Mouse (Mus musculus): ENCODE data around the gene Fstl1. TPM values are rescaled to one million over a fixed set of nuclear protein-coding genes. Genes with fewer than 3 reads are reported as not detected.
A peak's percentile ranks its signal among the peaks of the same experiment; 100 is the strongest.

The Fstl1 gene
- polyA plus RNA-seq, 1 experiment from 2014 or later = 420 TPM

GRCm38 (mm10) chr16:37823949-37824348 is 47.3 kb downstream of the Fstl1 start:
- no peaks in the 10 kb centered on the region for H3K27me3 ChIP-seq (ENCODE audit: control insufficient read depth, insufficient read depth, low read length)
- H3K4me3 ChIP-seq (ENCODE audit: low read length) = no peak overlapping the region
- WGBS = 39% methylated on average over 5 of the region's 5 CpGs
- H3K36me3 ChIP-seq (ENCODE audit: control insufficient read depth, insufficient read depth) = peaks cover 75% of the 10 kb centered on the region
- no peak overlapping the region for H3K27ac ChIP-seq (ENCODE audit: low read length)
- no peaks in the 10 kb centered on the region for H3K9me3 ChIP-seq (replicated peaks; ENCODE audit: control insufficient read depth, low read length)
- no peak overlapping the region for H3K4me2 ChIP-seq (ENCODE audit: low read depth, low read length)
- no peak; the same call in 1 of the 2 replicates for ATAC-seq (replicated peaks; ENCODE audit: extremely low read depth, insufficient read depth, low FRiP score)
- H3K4me1 ChIP-seq (ENCODE audit: control insufficient read depth, insufficient read depth, low read length) = peaks cover 3% of the 10 kb centered on the region; the same call in 1 of the 2 replicates
- H3K9ac ChIP-seq (ENCODE audit: low read length) = no peak overlapping the region

GRCm38 (mm10) chr16:37824778-37825505 is 48.3 kb downstream of the Fstl1 start:
- no peak overlapping the region for H3K4me3 ChIP-seq (ENCODE audit: low read length)
- no peak for ATAC-seq (replicated peaks; ENCODE audit: extremely low read depth, insufficient read depth, low FRiP score)
- no peaks in the 10 kb centered on the region for H3K9me3 ChIP-seq (replicated peaks; ENCODE audit: control insufficient read depth, low read length)
- H3K9ac ChIP-seq (ENCODE audit: low read length) = no peak overlapping the region
- WGBS = 73% methylated on average over 12 of the region's 12 CpGs
- H3K27me3 ChIP-seq (ENCODE audit: control insufficient read depth, insufficient read depth, low read length) = no peaks in the 10 kb centered on the region
- peaks cover 80% of the 10 kb centered on the region for H3K36me3 ChIP-seq (ENCODE audit: control insufficient read depth, insufficient read depth)
- no peak overlapping the region for H3K4me2 ChIP-seq (ENCODE audit: low read depth, low read length)
- H3K27ac ChIP-seq (ENCODE audit: low read length) = no peak overlapping the region
- H3K4me1 ChIP-seq (ENCODE audit: control insufficient read depth, insufficient read depth, low read length) = peaks cover 3% of the 10 kb centered on the region; the same call in 1 of the 2 replicates

- no peak overlapping the region for H3K4me3 ChIP-seq (ENCODE audit: low read length)
- 87% methylated on average over 3 of the region's 3 CpGs for WGBS
- no peak overlapping the region for H3K27ac ChIP-seq (ENCODE audit: low read length)
- no peaks in the 10 kb centered on the region for H3K9me3 ChIP-seq (replicated peaks; ENCODE audit: control insufficient read depth, low read length)
- H3K9ac ChIP-seq (ENCODE audit: low read length) = no peak overlapping the region
- H3K4me2 ChIP-seq (ENCODE audit: low read depth, low read length) = no peak overlapping the region
- H3K36me3 ChIP-seq (ENCODE audit: control insufficient read depth, insufficient read depth) = peaks cover 83% of the 10 kb centered on the region
- ATAC-seq (replicated peaks; ENCODE audit: extremely low read depth, insufficient read depth, low FRiP score) = no peak
- H3K4me1 ChIP-seq (ENCODE audit: control insufficient read depth, insufficient read depth, low read length) = peaks cover 3% of the 10 kb centered on the region; the same call in 1 of the 2 replicates
- no peaks in the 10 kb centered on the region for H3K27me3 ChIP-seq (ENCODE audit: control insufficient read depth, insufficient read depth, low read length)
These were observed 49.6 kb downstream of the Fstl1 start for GRCm38 (mm10) chr16:37826286-37826685.

GRCm38 (mm10) chr16:37831041-37831440 is 54.4 kb downstream of the Fstl1 start:
- H3K27ac ChIP-seq (ENCODE audit: low read length) = no peak overlapping the region
- no peak overlapping the region for H3K9ac ChIP-seq (ENCODE audit: low read length)
- no peak for ATAC-seq (replicated peaks; ENCODE audit: extremely low read depth, insufficient read depth, low FRiP score)
- no peaks in the 10 kb centered on the region for H3K27me3 ChIP-seq (ENCODE audit: control insufficient read depth, insufficient read depth, low read length)
- peaks cover 86% of the 10 kb centered on the region for H3K36me3 ChIP-seq (ENCODE audit: control insufficient read depth, insufficient read depth)
- no peaks in the 10 kb centered on the region for H3K4me1 ChIP-seq (ENCODE audit: control insufficient read depth, insufficient read depth, low read length)
- no peaks in the 10 kb centered on the region for H3K9me3 ChIP-seq (replicated peaks; ENCODE audit: control insufficient read depth, low read length)
- 68% methylated on average over 7 of the region's 7 CpGs for WGBS
- no peak overlapping the region for H3K4me3 ChIP-seq (ENCODE audit: low read length)
- no peak overlapping the region for H3K4me2 ChIP-seq (ENCODE audit: low read depth, low read length)

DNA sequence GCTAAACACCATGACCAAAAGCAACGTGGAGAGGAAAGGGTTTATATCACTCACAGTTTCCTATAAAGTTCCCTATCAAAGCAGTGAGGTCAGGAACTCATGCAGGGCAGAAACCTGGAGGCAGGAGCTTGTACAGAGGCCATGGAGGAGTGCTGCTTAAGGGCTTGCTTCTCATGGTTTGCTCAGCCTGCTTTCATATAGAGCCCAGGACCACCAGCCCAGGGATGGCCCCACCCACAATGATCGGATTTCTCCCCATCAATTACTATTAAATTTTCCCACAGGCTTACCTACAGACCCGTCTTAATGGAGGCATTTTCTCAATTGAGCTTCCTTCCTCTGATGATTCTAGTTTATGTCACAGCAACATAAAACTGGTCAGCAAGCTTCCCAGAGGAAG is 60.9 kb downstream of the Fstl1 start:
- no peak for ATAC-seq (replicated peaks; ENCODE audit: extremely low read depth, insufficient read depth, low FRiP score)
- Histone ChIP-seq H3K36me3 (ENCODE audit: control insufficient read depth, insufficient read depth) (peaks cover 34% of the 10 kb centered on the region), H3K4me3 (ENCODE audit: low read length) (no peak overlapping the region), H3K27me3 (ENCODE audit: control insufficient read depth, insufficient read depth, low read length) (no peaks in the 10 kb centered on the region), H3K27ac (ENCODE audit: low read length) (no peak overlapping the region), H3K4me1 (ENCODE audit: control insufficient read depth, insufficient read depth, low read length) (no peaks in the 10 kb centered on the region), H3K9me3 (replicated peaks; ENCODE audit: control insufficient read depth, low read length) (no peaks in the 10 kb centered on the region), H3K9ac (ENCODE audit: low read length) (no peak overlapping the region), H3K4me2 (ENCODE audit: low read depth, low read length) (no peak overlapping the region)
- 59% methylated on average over 3 of the region's 3 CpGs for WGBS

DNA sequence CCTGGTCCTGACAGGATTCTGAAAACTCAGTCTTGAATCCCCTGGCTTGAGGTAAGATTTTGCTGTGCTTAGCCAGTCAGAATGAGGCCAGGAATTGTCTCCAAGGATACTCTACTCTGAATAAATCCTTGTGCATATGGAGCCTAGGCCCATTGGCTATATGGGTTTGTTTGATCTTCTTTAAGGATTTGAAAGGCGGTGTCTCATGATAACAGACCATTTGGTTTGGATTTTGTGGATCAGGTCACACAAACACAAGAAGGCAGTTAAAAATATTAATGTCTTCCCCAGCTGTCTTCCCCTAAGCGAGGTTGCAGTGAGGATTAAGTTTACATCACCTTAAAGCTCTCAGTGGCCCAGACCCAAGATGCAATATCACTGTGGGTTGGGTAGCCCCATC is 65.8 kb downstream of the Fstl1 start:
- no peak for ATAC-seq (replicated peaks; ENCODE audit: extremely low read depth, insufficient read depth, low FRiP score)
- Histone ChIP-seq H3K9ac (ENCODE audit: low read length) (no peak overlapping the region), H3K27me3 (ENCODE audit: control insufficient read depth, insufficient read depth, low read length) (no peaks in the 10 kb centered on the region), H3K27ac (ENCODE audit: low read length) (no peak overlapping the region), H3K4me3 (ENCODE audit: low read length) (no peak overlapping the region), H3K9me3 (replicated peaks; ENCODE audit: control insufficient read depth, low read length) (no peaks in the 10 kb centered on the region), H3K4me1 (ENCODE audit: control insufficient read depth, insufficient read depth, low read length) (peaks cover 19% of the 10 kb centered on the region), H3K36me3 (ENCODE audit: control insufficient read depth, insufficient read depth) (no peaks in the 10 kb centered on the region), H3K4me2 (ENCODE audit: low read depth, low read length) (no peak overlapping the region)
- WGBS = 82% methylated on average over 2 of the region's 2 CpGs

DNA sequence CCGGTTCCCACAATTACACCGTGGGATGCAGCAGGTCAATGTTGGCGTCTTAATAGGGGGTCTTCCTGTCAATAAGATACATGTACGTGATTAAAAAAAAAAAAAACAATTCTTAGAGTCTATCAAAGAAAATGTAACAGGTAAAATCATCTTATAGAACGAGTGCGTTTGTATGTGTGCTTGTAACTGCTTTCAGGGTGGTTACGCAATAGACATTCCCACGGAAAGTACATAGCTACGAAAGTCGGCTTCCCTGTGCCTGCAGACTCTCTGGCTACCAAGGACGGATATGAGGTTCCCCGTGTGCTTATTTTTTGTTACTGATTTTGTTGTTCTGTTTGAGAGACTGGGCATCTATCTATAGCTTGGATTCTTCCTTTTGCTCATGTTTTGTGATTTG is 67.1 kb downstream of the Fstl1 start:
- H3K36me3 ChIP-seq (ENCODE audit: control insufficient read depth, insufficient read depth) = no peaks in the 10 kb centered on the region
- H3K9me3 ChIP-seq (replicated peaks; ENCODE audit: control insufficient read depth, low read length) = no peaks in the 10 kb centered on the region
- H3K4me1 ChIP-seq (ENCODE audit: control insufficient read depth, insufficient read depth, low read length) = peaks cover 19% of the 10 kb centered on the region
- WGBS = 75% methylated on average over 12 of the region's 12 CpGs
- no peak overlapping the region for H3K9ac ChIP-seq (ENCODE audit: low read length)
- H3K4me2 ChIP-seq (ENCODE audit: low read depth, low read length) = no peak overlapping the region
- H3K4me3 ChIP-seq (ENCODE audit: low read length) = no peak overlapping the region
- ATAC-seq (replicated peaks; ENCODE audit: extremely low read depth, insufficient read depth, low FRiP score) = no peak
- no peaks in the 10 kb centered on the region for H3K27me3 ChIP-seq (ENCODE audit: control insufficient read depth, insufficient read depth, low read length)
- no peak overlapping the region for H3K27ac ChIP-seq (ENCODE audit: low read length)

- H3K4me3 ChIP-seq (ENCODE audit: low read length) = no peak overlapping the region
- H3K27ac ChIP-seq (ENCODE audit: low read length) = no peak overlapping the region; the same call in 1 of the 2 replicates
- no peaks in the 10 kb centered on the region for H3K27me3 ChIP-seq (ENCODE audit: control insufficient read depth, insufficient read depth, low read length)
- H3K9ac ChIP-seq (ENCODE audit: low read length) = no peak overlapping the region
- 26% methylated on average over 7 of the region's 7 CpGs for WGBS
- peaks cover 22% of the 10 kb centered on the region for H3K4me1 ChIP-seq (ENCODE audit: control insufficient read depth, insufficient read depth, low read length)
- no peaks in the 10 kb centered on the region for H3K9me3 ChIP-seq (replicated peaks; ENCODE audit: control insufficient read depth, low read length)
- peak overlapping the region; percentile 6; the same call in 1 of the 2 replicates for H3K4me2 ChIP-seq (ENCODE audit: low read depth, low read length)
- H3K36me3 ChIP-seq (ENCODE audit: control insufficient read depth, insufficient read depth) = no peaks in the 10 kb centered on the region
- ATAC-seq (replicated peaks; ENCODE audit: extremely low read depth, insufficient read depth, low FRiP score) = peak; percentile 50
These were observed 68.7 kb downstream of the Fstl1 start for GRCm38 (mm10) chr16:37845202-37845925.

- H3K27ac ChIP-seq (ENCODE audit: low read length) = peak overlapping the region; percentile 51
- ATAC-seq (replicated peaks; ENCODE audit: extremely low read depth, insufficient read depth, low FRiP score) = no peak
- no peak overlapping the region for H3K9ac ChIP-seq (ENCODE audit: low read length)
- 73% methylated on average over 3 of the region's 3 CpGs for WGBS
- H3K4me2 ChIP-seq (ENCODE audit: low read depth, low read length) = no peak overlapping the region
- H3K4me3 ChIP-seq (ENCODE audit: low read length) = no peak overlapping the region
- peaks cover 23% of the 10 kb centered on the region for H3K4me1 ChIP-seq (ENCODE audit: control insufficient read depth, insufficient read depth, low read length)
- no peaks in the 10 kb centered on the region for H3K36me3 ChIP-seq (ENCODE audit: control insufficient read depth, insufficient read depth)
- no peaks in the 10 kb centered on the region for H3K9me3 ChIP-seq (replicated peaks; ENCODE audit: control insufficient read depth, low read length)
- no peaks in the 10 kb centered on the region for H3K27me3 ChIP-seq (ENCODE audit: control insufficient read depth, insufficient read depth, low read length)
These were observed 70.4 kb downstream of the Fstl1 start for GRCm38 (mm10) chr16:37847081-37847480.
